Mouse (Mus musculus): ENCODE data around the gene Cd55.
"Not testable (repeated sequence)": the region's sequence is repeated elsewhere in the genome, so short reads cannot be mapped to it uniquely, and the experiment has no call there.

The Cd55 gene

DNA sequence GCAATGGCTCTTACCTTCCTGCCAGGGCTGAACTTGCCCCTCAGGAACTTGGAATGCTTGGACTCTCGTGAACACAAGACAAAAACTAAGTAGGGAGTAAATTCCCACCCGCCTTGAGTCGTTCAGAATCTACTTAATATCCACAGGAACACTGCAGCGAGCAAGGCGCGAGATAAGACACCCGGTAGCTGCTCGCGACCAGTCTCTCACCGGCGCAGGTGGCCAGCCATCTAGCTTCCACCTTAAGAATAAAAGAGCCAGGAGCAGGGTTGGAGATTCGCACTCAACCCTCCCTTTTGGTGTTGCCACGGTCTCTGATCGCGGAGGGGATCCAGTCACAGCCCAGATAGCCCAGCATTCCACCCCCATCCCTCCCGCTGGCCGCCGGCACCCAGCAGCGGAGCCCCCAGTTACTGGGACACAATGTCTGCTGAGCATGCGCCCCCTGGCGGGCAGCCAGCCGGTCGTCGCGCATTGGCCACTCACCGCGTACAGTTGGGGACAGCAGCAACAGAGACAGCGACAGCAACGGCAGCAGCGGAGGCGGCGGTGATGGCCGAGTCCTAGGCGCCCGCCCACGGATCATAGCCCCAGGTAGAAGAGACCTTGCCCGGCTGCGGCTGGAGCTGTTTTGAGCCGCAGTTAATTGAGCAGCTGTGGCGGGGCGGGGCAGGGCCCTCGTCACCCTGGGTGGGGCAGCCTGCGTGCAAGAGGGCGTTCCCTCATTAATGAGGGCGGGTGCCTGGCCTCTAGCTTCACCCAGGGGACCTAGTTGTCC, at the start of gene Cd55:
Gene Cd55 (minus strand): TSS at position 661 of the 778 bp plus-strand sequence.
- DNase-seq, result peak; percentile 95

GRCm38 (mm10) chr1:130511823-130512370, 49.4 kb upstream of the Cd55 start:
- no peak for DNase-seq

DNA sequence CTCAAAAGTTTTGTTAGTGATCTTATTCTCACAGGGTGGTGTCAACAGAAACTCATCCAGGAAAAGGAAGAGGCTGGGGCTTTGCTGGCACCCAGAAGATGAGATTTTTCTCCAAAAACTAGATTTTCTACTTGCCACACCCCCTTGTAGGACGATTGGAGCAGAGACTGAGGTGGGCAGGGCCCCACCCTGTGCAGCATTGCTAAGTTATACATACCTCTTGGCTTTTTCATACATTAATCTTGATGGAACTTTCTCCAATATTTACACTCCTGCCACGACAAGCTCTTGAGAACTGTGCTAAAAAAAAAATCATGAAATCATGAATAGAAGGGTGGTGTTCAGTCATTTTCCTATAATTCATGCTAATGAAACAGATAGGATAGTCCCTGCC, 46.4 kb upstream of the Cd55 start:
- no peak for DNase-seq

- DNase-seq, result no peak
These were observed 45.7 kb upstream of the Cd55 start for GRCm38 (mm10) chr1:130508030-130508956.

DNA sequence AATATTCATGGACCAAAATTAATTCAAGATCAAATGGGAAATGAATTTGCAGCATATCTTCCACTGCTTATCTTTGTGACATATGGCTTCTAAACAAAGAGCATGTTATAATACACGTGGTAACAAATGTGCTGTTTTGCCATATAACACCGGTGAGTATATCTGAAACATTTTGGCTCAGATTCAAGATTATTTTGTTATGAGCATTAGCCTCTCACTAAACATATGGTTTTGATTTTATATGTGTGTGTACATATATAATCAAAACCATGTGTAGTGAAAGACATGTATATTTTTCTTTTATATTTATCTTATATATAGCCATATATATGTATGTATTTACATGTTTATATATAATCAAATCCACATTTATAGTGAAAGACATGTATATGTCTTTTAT, 44.9 kb upstream of the Cd55 start:
- DNase-seq, result no peak

GRCm38 (mm10) chr1:130499962-130500361, 37.4 kb upstream of the Cd55 start:
- DNase-seq, result no peak

GRCm38 (mm10) chr1:130498331-130498730, 35.8 kb upstream of the Cd55 start:
- no peak for DNase-seq

GRCm38 (mm10) chr1:130486816-130487545, 24.4 kb upstream of the Cd55 start:
- DNase-seq, result no peak

DNA sequence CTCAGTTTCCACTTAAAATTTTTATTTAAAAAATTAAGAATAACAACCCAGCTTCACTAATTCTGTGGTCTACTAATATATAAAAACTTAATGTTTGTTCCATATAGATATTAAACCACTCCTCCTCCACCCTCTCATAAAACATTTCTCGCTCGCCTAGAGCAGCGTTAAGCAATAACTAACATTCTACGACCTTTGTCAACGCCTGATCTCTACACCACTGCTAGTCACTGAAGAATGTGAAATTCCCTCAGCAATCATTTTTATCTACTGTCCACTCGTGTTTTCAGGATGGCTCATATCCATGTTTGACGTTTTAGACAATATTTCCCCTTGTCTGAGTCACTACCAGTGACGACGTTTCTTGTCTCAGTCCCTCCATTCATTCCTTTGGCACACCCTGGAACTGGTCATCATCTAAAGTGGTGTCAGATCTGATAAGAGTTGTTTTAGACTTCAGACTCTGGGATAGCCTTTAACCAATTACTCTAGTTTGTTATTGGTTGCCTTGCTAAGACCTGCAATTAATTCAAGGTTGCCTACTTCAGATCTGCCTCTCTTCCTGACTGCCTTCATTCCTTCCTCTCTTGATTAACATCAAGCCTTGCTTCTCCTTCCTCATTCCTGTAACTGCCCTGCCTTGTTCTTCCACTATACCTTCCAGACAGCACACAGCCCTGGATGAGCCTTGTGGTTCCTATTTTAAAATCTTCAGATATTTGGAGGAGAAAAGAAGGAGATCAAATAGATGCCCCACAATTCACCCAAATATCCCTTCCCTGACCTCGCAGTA, 23.5 kb upstream of the Cd55 start:
- DNase-seq, result no peak

DNA sequence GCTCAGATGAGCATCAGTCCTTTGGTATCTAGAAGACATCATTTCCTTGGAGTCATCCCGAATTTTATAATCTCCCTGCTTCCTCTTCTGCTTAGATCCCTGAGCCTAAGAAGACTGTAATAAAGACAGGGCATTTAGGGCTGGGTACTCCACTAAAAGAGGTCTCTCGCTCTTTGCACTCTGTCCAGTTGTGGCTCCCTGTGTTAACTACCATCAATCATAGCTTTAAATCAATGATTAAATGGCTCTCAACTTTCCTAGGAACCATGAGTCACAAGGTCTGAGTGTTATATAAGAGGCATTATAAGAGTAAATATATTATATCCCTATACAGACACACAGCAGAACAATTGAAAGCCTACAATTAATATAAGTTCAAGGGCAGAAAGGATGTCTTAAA, 22.8 kb upstream of the Cd55 start:
- DNase-seq, result no peak

DNA sequence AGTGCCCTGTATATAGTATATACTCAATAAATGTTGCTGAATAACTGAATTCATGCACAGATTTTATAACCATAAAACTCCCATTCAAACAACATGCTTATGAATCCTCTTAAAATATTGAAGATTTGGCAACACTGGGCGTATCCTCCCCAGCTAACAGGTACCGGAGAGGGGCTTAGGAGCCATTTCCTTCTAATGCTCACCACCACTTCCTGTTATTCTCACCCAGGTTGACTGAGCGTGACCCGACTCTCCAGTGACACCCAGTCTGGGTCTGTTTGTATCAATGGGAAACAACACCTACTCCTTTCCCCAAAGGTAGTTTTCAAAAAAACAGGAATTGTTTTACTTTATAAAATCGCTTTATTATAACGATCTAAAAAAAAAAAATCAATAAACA, 12.4 kb upstream of the Cd55 start:
- peak; percentile 25 for DNase-seq

- no peak for DNase-seq
These were observed 11.7 kb upstream of the Cd55 start for GRCm38 (mm10) chr1:130474226-130474625.

GRCm38 (mm10) chr1:130470074-130470473, 7.5 kb upstream of the Cd55 start:
- DNase-seq, result no peak

DNA sequence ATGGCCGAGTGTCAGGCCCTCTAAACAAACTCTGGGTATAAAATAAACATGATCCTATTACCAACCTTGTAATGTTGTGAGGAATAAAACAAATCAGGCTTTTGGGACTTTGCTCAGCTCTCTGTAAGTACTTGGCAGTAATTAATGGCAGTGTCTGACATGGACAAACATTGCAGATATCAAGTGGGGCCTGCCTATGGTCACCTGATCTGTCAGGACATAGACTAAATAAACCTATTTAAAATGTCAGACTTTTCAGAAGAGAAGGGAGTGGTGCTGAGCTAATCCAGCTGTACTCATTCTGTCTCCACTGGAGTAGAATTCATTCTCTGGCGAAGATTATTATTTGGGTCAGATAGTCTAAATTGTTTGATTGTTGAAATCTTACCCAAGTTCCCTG, 4.9 kb upstream of the Cd55 start:
- no peak for DNase-seq

DNA sequence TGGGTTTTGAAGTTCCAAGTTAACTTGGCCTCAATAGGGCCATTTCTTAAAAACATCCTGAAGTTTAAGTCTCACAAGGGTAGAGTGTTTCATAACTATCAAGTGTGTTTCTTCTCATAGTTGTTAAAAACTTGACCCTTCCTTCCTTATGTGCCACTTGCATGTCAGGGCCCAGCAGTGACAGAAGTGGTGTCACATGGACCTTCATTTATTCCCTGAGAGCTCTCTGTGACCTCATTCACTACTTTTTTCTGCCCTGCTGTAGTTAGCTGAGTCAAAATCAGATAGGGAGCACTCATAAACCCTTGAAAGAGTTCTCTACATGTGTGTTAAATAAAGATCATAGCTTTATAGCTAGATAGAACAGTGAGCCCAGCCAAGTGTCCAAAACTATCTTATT, 1.6 kb upstream of the Cd55 start:
- no peak for DNase-seq

- no peak for DNase-seq
These were observed 323 bp upstream of the Cd55 start for GRCm38 (mm10) chr1:130462867-130463266.

GRCm38 (mm10) chr1:130455111-130455510, 7.4 kb downstream of the Cd55 start:
- DNase-seq, result no peak

DNA sequence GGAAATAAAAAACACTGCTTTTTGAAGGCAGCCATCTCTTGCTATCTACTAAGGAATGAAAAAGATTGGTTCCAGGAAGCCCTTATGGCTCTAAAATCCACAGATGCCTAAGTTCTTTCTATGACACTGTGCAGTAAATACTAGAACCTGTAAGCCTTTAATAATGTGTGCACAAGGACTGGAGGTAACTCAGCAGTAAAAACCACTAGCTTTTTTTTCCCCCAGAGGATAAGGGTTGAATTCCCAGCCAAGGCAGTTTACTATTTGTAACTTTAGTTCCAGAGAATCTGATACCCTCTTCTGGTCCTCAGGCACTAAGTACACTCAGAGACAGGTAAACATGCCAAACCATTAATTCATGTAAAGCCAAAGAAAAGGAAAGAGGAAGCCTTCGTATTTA, 19.6 kb downstream of the Cd55 start:
- DNase-seq, result not testable (repeated sequence)

DNA sequence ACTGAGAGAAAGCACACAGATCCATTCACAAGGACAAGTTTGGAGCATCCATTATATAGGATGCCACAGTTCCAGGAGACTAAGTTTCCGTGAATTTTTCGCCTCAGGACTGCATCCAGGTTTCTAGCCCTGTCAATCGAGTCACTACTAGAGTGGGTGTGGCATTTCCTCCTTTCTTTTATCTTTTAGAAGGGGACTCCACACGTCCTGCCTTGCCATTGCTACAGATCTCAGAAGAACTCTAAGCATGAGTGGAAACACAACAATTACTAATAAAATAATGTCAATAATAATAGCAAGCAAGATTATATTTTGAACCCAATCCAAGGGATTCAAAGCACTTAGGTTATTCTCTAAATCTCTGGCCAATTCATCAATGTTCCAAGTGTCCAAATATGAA, 31.6 kb downstream of the Cd55 start:
- DNase-seq, result no peak

- DNase-seq, result not testable (repeated sequence)
These were observed 33.9 kb downstream of the Cd55 start for GRCm38 (mm10) chr1:130428667-130429066.

- not testable (repeated sequence) for DNase-seq
These were observed 35.2 kb downstream of the Cd55 start for GRCm38 (mm10) chr1:130427175-130427853.
